Mouse (Mus musculus): ENCODE data around the gene Tbata.

The Tbata gene

DNA sequence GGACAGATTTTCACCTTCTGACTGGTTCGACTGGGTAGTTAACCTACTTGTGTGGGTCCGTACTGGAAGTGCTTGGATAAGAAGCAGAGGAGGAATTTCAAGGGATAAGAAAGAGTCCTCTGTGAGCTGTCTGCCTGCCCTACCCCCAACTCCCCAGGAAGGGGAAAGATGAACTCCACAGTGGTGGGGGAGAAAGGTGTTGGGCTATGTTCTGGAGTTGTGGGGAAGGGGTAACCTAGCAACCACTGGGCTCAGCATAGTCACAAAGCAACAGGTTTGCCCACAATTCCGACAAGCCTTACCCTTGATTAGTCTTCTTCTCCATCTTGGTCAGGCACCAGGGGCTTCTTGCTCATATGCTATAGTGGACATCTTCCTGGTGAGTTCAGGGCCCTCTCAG, at the start of gene Tbata:
Gene Tbata, plus strand, starts transcription at position 301 of the 400 bp plus-strand sequence.
- DNase-seq (ENCODE audit: low read depth, low spot score) = no peak

DNA sequence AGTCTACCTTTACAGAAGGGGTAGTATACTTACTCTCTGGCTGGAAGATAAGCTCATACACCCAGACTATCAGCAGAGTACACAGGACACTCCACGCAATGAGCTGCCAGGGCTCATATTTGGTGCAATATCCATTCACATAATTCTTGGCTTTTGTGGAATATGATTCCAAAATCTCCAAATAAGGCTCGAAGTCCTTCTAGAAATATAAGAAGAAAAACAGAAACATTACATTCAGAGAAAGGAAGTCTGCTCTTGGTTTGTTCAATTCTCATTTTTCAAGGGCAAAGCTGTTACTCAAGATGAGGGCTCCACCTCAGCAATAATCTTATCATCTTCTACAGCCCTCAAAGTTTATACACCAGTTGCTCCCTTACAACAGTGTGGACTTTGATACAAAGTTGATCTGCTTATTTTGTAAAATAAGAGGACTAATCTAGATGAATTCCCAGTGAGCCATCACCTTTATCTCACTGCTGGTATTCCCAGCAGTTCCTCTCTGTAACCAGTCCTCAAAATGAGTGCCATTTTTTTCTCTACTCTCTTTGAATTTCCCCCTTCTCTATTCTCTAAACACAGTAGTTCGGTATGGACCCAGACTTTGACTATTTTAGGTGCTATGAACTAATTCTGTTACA, 48.4 kb upstream of the Tbata start:
- no peak for DNase-seq (ENCODE audit: low read depth, low spot score)

DNA sequence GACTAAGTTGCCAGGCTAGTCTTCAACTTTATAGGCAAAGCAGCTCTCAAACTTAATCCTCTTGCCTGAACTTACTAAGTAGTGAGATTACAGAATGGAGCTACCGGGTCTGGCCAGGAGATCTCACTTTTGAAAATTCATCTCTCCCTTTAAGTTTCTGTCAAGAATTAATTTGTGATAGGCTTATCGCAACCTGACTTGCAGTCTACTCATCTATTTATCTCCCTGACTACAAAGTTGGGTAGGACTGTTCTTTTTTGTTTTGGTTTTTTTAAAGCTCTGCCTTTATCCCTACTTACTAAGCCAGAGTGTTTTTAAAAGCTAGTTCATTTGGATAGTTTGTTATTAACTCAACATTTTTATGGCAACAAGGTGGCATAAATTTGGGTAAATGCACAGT, 47.3 kb upstream of the Tbata start:
- DNase-seq (ENCODE audit: low read depth, low spot score) = no peak

DNA sequence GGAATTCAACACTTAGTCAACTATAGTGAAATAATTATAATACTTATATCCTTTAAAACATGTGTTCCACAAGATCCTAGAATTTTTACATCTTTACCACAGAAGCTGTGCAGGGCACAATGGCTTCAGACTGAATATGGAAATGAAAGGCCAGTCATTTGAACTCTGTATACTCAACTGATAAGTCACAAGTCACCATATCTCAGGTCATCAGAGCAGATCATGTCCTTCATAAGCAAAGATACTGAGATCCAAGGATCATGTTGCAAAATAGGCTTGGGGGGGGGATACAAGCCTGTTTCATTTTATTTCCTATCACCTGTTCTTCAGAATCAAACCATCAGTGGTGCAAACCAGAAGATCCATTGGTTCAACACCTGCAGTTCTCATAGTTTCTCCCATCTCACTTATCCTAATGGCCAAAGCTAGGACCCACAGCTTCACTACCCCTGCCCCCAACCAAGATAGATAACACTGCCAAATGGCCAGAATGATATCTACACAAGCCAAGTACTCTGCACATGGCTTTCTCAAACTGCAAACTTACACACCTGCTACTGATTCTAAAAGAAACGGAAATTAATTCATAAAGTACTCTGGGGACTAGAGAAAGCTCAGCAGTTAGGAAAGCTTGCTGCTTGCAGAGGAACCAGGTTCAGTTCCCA, 42.9 kb upstream of the Tbata start:
- DNase-seq (ENCODE audit: low read depth, low spot score) = no peak

DNA sequence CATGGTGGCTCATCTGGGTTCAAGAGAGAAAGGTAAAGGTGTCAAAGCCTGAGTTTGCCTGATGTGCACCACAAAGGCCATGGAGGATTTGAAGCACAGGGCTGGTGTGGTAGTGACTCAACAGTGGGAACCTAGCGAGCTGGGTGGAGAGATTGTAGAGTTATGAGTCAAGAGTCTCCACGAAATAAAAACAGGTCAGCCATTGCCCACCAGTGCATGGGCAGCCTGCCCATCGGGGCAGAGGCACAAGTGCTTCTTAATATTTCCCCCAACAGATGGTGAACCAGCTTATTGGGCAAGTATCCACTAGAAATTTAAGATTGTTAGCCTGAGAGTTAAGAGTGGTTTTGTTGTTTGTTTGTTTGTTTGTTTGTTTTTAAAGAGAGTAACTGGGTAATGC, 40.8 kb upstream of the Tbata start:
- DNase-seq (ENCODE audit: low read depth, low spot score) = no peak

DNA sequence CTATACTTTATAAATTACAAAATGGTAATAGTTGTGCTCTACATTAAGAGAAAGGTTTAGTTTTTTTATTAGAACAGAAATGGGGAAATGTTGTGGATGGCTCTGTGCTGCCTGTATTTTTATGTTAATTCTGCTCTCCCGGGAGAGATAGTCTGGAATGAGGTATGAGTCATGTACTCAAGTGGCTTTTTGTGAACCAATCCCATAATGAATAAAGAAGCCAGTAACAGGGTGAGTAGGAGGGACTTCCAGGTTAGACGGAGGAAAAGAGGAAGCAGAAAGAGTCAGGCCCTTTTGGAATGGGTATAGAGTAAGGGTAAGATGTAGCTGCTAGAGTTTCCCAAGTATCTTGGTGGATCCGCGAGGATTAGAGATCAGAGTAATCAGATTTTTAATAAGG, 37.7 kb upstream of the Tbata start:
- no peak for DNase-seq (ENCODE audit: low read depth, low spot score)

DNA sequence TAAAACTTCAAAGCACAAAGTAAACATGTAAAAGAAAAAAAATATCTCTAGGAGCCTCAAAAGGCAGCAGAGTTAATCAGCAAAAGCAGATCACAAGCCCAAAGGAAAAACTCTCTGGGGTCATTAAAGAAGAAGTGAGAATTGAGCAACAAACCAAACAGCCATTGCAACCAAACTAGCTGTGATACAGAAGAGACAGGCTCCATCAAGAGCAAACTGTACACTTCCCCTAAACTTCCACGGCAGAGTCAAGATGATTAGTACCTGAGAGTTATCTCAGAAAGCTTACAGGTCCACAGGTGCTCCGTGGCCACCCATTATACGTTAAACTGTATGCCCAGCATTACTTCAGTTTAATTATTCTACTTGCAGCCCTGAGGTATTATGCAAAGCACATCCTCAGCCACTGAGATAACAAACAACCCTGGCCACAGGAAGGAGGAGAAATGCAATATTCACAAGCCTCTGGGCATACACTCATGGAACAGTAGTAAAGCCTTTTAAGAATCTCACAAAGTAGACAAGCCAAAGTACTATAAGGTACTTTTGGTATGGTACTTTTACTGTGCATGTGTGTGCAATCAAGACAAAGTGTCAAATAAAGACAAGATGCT, 36.4 kb upstream of the Tbata start:
- DNase-seq (ENCODE audit: low read depth, low spot score) = no peak

DNA sequence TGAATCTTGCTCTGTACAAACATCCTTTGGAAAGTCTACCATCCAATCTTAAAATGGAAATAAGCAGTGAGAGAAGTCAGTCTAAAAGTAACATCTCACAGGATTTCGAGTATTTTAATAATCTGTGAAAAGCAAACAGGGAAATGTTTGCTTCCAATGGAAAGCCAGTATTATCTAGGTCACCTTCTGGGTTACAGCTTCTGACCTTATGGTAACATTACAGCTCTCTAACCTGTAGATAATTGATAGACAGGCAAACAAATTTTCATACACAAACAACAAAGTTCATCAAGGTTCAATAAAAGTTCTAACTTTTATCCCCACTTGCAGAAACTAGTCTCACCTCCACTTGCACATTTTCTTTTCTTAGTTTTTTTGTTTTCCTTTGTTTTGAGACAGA, 34.2 kb upstream of the Tbata start:
- no peak for DNase-seq (ENCODE audit: low read depth, low spot score)

DNA sequence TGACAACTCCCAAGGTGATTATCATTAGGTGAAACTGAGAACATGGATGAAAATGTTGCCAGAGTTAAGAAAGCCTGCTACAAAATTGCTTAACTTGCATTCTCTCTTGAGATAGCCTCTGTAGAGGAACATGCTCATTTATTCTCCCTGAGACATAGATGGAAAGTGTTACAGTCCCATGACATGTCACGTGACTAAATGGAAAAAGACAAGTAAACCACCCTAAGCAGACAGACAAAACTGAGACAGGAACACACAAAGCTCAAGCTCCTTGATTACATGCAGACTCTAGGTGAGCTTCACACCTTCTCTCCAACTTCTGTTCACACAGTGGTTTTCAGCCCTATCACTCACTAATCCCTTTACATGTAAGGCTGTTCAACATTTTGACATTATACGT, 28.4 kb upstream of the Tbata start:
- peak; percentile 14 for DNase-seq (ENCODE audit: low read depth, low spot score)

DNA sequence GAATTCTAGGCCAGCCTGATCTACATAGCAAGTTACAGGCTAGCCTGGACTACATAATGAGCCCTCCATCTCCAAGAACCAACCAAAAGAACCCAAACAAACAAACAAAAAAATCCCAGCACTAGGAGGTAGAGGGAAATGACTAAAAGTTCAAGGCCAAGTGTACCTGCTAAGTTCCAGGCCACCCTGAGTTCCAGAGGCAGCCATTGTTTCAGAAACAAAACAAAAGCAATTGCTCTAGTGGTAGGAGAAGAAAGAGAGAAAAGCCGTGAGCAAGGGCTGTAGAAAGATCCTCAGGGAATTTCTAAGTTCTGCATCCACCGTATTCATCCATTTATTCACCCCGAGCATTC, 26.0 kb upstream of the Tbata start:
- no peak for DNase-seq (ENCODE audit: low read depth, low spot score)

DNA sequence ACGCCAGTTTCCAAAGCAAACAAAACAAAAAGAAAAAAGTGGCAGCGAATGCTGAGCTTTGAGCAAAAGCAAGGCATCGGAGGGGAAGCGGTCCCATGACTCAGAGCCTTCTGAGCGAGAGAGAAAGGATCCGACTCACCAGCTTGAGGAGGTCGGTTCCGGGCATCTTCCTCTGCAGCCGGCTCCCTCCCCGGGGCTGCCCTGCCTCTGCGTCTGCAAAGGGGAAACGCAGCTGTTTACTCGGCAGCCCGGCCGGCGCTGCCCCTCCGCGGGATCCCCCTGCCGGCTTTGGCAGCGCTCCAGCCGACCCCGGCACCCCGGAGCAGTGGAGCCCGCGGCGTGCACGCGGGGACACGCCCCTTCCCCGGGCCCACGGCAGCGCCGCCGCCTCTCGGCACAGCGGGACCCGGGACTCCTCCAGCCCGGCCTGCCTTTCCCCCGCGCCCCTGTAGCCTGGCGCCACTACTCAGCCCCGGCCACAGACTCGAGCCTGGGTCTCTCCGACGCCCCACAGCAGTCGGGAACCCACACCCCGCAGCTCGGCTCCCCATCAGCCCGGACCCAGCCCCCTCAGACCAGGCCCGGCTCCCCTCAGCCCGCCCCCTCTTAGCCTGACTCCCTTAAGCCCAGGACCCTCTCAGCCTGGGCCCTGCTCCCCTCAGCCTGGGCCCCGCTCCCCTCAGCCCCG, 25.5 kb upstream of the Tbata start:
- DNase-seq (ENCODE audit: low read depth, low spot score) = peak; percentile 75

DNA sequence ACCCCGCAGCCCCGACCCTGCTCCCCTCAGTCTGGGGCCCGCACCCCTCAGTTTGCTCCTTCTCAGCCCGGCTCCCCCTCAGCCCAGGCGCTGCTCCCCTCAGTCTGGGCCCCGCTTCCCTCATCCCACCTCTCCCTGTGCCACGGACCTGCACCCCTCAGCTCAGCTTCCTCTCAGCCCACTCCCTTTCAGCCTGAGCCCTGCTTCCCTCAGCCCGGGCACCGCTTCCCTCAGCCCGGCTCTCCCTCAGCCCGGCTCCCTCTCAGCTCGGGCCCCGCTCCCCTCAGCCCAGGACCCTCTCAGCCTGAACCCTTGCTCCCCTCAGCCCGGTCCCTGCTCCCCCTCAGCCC, 25.0 kb upstream of the Tbata start:
- DNase-seq (ENCODE audit: low read depth, low spot score) = no peak

DNA sequence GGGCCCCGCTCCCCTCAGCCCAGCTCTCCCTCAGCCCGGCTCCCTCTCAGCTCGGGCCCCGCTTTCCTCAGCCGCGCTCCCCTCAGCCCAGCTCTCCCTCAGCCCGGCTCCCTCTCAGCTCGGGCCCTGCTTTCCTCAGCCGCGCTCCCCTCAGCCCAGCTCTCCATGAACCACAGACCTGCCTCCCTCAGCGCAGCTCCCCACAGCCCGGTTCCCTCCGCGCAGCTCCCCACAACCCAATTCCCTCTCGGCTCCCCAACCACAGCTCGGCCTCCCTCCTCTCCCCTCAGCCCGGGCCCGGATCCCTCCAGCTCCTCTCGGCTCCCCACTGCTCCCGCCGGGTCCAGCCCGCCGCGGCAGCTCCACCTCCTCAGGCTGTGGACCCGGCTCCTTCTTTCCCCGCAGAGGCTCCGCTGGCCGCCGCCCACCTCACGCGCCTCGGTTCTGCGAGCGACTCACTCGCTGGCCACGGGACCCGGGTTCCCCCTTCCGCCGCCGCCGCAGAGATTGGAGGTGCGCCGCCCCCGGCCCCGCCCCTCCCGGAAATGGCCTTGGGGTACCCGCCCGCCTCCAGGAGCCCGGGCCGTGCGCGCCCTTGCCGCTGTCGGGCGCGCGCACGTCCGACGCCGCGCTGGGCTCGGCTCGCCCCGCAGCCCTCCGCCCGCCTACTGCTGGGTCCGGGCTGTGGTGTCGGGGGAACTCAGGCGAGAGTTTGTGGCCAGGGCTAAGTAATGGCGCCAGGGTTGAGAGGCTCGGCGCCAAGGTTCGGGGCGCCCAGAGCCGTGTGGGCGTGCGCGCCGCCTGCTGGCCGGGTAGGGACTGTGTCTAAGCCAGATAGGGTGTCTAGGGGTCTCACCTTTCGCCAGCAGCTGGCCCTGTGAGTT, 24.4 kb upstream of the Tbata start, which contains the start of gene Sgpl1:
Gene Sgpl1, minus strand, starts transcription at position 547 of the 884 bp plus-strand sequence.
- DNase-seq (ENCODE audit: low read depth, low spot score) = peak; percentile 95

DNA sequence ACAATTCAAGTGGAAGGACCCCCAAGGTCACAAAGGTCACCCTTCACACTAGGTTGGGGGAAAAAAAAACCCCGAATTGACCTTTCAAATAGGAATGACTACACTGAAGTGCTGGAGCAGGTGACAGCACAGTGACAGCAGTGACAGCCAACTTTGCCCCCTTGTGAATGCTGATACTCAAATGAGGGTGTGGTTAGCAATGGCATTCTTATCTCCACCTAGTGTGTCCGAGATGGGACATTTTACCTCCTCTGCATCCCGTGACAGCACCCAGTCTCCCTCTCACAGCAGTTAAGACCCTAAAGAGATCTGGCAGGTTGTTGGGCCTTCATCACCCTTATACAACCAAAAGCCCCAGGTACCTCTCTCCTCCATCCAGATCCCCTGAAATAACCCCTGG, 22.3 kb upstream of the Tbata start:
- no peak for DNase-seq (ENCODE audit: low read depth, low spot score)

DNA sequence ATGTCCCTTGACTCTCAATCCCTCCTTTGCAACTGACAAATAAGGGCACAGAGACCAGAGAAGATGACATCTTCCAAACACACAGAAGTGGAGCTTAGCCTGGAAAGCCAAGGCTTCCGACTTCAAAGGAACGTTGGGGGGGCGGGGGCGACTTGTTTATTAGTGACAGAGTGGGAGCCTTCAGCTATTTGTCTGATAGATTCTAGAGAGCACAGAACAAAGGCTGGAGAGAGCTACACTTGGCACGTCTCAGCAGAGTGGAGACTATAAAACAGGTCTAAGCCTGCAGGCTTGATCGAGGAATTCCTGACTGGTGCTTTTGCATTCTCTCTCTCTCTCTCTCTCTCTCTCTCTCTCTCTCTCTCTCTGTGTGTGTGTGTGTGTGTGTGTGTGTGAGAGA, 21.1 kb upstream of the Tbata start:
- DNase-seq (ENCODE audit: low read depth, low spot score) = no peak

DNA sequence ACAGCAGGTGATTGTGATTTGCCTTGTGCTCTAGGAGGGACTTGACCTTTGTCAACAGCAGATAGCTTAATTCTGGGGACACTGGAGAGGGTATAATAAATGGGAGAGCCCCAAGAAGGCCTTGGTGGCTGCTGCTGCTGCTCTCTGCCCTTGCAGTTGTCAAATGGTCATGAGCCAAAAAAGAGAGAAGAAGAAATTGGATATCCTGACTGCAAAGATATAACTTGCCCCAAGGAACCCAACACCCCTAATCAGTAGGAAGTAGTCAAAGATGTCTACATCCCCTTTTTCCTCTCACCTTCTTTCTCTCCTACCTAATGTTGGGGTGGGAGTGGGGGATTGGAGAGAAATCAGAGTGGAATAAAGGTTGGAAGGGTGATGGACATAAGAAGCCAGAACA, 19.6 kb upstream of the Tbata start:
- no peak for DNase-seq (ENCODE audit: low read depth, low spot score)

DNA sequence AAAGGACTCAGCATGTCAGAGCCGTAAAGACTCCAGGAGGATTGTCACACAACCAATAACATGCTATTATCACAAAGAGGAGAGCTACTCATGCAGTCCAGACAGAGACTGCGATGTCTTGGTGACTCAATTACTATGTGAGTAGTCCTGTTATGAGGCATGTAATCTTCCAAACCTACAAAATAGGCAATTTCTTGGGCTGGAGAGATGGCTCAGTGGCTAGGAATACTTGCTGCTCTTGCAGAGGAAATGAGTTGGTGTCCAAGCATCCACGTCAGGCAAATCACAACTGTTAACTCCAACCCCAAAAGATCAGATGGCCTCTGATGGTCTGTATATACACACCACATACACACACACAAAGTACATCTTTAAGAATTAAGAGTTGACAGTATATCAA, 16.1 kb upstream of the Tbata start:
- no peak for DNase-seq (ENCODE audit: low read depth, low spot score)

DNA sequence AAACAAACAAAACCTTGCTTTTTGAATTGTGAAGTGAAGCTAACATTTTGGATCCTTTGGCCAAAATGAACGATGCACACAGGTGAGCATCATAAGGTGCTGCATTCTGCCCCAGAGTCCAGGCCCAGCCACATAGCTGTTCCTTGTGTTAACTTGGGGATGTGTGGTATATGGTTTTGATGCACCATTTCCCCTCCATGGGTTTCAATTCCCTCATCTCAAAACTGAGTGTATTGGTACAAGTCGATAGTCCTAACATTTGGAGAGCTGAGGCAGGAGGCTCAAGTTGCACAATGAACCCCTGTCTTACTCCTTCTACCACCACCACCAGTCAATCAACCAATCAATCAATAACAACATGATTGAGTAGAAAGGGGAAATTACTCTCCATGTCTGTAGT, 15.3 kb upstream of the Tbata start:
- DNase-seq (ENCODE audit: low read depth, low spot score) = no peak

DNA sequence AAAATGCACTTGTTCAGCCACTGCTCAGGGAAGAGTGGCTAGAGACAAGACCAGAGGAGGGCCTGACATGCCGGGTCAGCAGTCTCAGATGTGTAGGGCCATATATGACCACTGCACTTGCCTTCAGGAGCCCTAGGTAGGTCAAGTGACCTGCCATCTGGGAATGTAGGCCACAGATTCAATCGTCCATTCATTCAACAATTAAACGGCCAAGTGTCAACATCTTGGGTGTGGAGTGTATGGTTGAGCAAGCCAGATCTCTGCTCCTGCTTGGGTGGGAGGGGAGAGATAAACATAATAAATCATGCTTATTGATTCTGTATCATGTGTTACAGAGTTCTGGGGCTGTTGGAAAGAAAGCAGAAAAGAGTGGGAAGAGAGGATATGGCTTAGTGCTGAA, 13.2 kb upstream of the Tbata start:
- no peak for DNase-seq (ENCODE audit: low read depth, low spot score)

DNA sequence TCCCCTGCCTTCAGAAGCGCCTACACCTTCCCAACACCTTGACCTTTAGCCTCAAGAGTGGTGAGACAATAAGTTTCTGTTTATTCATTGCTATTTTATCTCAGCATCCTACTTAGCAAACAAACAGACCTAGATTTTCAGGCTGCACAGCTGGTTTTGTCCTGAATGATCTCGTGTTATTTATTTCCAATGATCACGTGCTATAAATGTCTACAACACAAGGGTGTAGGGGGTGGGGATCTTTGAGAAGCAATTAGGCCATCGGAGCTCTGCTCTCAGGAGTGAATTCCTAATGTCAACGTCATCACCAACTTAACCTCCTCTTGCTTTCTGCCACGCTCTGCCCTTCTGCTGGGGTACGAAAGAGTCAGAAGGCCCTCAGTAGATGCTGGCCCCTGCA, 11.7 kb upstream of the Tbata start:
- no peak for DNase-seq (ENCODE audit: low read depth, low spot score)

DNA sequence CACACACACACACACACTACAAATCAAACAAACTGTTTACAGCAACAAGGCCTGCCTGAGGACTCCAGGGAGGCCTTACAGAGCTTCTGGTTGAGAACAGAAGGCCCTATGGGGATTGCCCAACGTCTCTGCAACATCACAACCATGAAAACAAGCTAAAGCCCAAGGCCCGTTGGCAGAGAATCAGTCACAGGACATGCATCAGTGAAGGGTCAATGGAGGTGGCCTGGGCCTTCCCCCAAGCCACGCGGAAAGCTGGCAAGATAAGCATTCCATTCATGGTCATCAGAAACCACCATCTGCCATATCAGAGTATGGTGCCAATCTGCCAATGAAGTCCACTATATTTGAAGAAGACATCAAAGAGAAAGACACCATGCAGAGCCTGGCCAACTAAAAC, 11.1 kb upstream of the Tbata start:
- no peak for DNase-seq (ENCODE audit: low read depth, low spot score)

DNA sequence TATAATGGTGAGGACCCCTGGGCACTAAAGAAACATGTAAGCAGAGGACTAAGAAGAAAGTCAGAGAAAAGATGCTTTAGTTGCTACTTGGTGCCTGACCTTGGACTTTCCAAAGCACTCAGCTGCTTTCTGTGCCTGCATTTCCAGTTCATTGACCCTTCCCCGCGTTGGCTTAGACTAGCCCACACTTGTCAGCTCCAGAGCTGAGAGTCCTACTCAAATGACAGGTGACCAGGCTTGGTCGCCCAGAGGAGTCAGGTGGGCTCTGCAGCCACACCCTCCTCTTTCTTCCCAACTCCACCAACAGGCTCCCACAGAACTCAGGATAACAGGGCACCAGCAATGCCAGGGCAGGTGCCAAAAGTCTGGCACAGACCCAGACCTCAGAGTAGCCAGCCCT, 9.4 kb upstream of the Tbata start:
- no peak for DNase-seq (ENCODE audit: low read depth, low spot score)
